Mouse (Mus musculus): Measurements from ENCODE around the gene Pced1b. TPM values are rescaled to one million over a fixed set of nuclear protein-coding genes. Genes with fewer than 3 reads are reported as not detected.

Gene Pced1b
- total and polyA plus RNA-seq, 2 experiments from 2014 or later, result 0.89 to 2.6 TPM

DNA sequence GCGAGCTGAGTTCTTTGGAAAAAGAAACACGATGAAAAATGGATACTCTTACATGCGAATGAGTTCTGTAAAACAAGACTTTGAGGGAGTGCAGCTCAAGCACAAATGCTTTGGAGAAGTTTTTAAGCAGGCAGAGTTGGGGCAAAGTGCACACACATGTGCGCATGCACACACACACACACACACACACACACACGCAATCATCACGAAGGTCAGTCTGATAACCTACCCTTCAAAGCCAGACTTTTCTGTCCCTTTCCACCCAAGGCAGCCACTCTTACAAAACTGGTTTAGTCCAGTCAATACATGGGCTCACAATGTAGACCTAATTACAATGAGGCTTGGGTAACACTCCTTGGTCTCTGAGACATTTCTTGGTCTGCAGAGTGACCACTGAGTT is 12.8 kb upstream of the Pced1b start:
- ATAC-seq (ENCODE audit: insufficient read depth, low read depth) (no peak), DNase-seq (ENCODE audit: low spot score) (no peak)
- Histone ChIP-seq H3K9me3 (replicated peaks; ENCODE audit: control insufficient read depth, low read length) (0 out of 2 replicates have a peak, but pooled peaks cover 11% of the 10 kb centered on the region), H3K4me3 (ENCODE audit: low read depth, low read length) (no peak overlapping the region), H3K4me1 (ENCODE audit: control insufficient read depth, insufficient read depth) (no peaks in the 10 kb centered on the region), H3K36me3 (replicated peaks; ENCODE audit: control insufficient read depth, insufficient read depth, low read length) (no peaks in the 10 kb centered on the region), H3K4me2 (ENCODE audit: low read depth, low read length) (no peak overlapping the region), H3K27ac (ENCODE audit: low read depth) (no peak overlapping the region), H3K27me3 (ENCODE audit: control insufficient read depth, insufficient read depth, low read length) (no peaks in the 10 kb centered on the region), H3K9ac (replicated peaks; ENCODE audit: low read depth, low read length) (no peak overlapping the region)
- WGBS, result 86% methylated on average over 6 of the region's 6 CpGs
- TF ChIP-seq EP300 (IDR thresholded peaks at IDR 0.05; ENCODE audit: low read depth), result no peak
- TF ChIP-seq CTCF (IDR thresholded peaks at IDR 0.05; ENCODE audit: low read depth), result no peak

DNA sequence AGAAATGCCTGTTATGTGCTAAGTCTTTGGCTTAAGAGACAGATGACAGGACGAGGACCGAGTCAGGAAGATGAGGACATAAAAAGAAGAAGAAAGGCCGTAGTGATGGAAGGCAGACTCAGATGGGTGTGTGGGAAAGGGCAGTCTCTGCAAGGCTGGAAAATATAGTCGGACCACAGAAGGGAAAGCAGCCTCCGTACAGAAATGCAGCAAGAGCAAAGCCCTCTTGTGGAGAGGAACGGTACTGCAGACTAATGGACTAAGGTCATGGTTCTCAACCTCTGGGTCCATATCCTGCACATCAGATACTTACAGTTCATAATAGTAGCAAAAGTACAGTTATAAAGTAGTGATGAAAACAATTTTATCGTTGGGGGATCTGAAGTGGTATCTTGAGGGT is 11.7 kb upstream of the Pced1b start:
- ATAC-seq (ENCODE audit: insufficient read depth, low read depth) (no peak; the same call in 1 of the 2 replicates), DNase-seq (ENCODE audit: low spot score) (peak; percentile 49)
- TF ChIP-seq CTCF (IDR thresholded peaks at IDR 0.05; ENCODE audit: low read depth) (peak; percentile 86), EP300 (IDR thresholded peaks at IDR 0.05; ENCODE audit: low read depth) (no peak)
- Histone ChIP-seq H3K4me2 (ENCODE audit: low read depth, low read length) (no peak overlapping the region), H3K27ac (ENCODE audit: low read depth) (no peak overlapping the region), H3K36me3 (replicated peaks; ENCODE audit: control insufficient read depth, insufficient read depth, low read length) (no peaks in the 10 kb centered on the region), H3K4me1 (ENCODE audit: control insufficient read depth, insufficient read depth) (no peaks in the 10 kb centered on the region), H3K4me3 (ENCODE audit: low read depth, low read length) (no peak overlapping the region), H3K9me3 (replicated peaks; ENCODE audit: control insufficient read depth, low read length) (0 out of 2 replicates have a peak, but pooled peaks cover 11% of the 10 kb centered on the region), H3K9ac (replicated peaks; ENCODE audit: low read depth, low read length) (no peak overlapping the region), H3K27me3 (ENCODE audit: control insufficient read depth, insufficient read depth, low read length) (no peaks in the 10 kb centered on the region)
- WGBS, result 20% methylated on average over 7 of the region's 7 CpGs

DNA sequence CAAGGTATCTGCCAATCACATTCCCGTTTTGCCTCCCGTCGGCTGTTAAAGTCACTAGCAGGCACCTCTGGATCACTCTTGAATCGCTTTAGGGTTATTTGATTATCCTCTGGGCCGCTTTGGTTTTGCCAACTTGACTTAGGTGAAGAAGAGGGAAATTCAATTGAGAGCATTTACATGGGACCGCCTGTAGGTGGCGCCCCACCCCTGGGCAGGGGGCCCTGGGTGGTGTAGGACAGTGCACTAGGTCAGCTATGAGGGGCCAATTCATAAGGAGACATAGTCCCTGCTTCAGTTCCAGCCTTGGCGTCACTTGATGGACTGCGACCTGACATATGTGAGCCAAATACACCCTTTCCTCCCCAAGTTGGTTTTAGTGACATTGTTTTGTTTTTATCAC is 10.0 kb upstream of the Pced1b start:
- Histone ChIP-seq H3K9me3 (replicated peaks; ENCODE audit: control insufficient read depth, low read length) (0 out of 2 replicates have a peak, but pooled peaks cover 5% of the 10 kb centered on the region), H3K27ac (ENCODE audit: low read depth) (no peak overlapping the region), H3K4me1 (ENCODE audit: control insufficient read depth, insufficient read depth) (no peaks in the 10 kb centered on the region), H3K36me3 (replicated peaks; ENCODE audit: control insufficient read depth, insufficient read depth, low read length) (no peaks in the 10 kb centered on the region), H3K27me3 (ENCODE audit: control insufficient read depth, insufficient read depth, low read length) (no peaks in the 10 kb centered on the region), H3K4me3 (ENCODE audit: low read depth, low read length) (no peak overlapping the region), H3K4me2 (ENCODE audit: low read depth, low read length) (no peak overlapping the region), H3K9ac (replicated peaks; ENCODE audit: low read depth, low read length) (no peak overlapping the region)
- ATAC-seq (ENCODE audit: insufficient read depth, low read depth), result no peak
- WGBS, result 40% methylated on average over 9 of the region's 9 CpGs
- no peak for DNase-seq (ENCODE audit: low spot score)
- TF ChIP-seq EP300 (IDR thresholded peaks at IDR 0.05; ENCODE audit: low read depth) (no peak), CTCF (IDR thresholded peaks at IDR 0.05; ENCODE audit: low read depth) (peak; percentile 61)

DNA sequence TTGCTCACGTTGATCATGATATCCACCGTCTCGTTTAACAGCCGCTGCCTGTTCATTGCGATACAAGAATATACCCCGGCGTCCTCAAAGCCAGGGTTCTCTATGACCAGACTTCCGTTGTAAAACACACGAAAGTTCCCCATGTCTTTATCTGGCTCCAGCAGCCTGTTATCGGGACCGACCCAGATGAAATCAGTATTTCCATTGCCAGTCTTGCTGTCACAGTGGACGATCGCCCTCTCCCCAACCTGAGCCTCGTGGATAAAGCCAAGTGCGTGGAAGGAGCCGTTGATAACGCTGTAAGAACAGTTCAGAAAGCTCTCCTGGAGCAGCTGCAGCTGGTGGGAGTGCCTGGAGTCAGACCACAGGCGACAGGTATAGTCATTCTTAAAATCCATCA is 1.5 kb upstream of the Pced1b start:
- WGBS, result 58% methylated on average over 18 of the region's 18 CpGs
- Histone ChIP-seq H3K9ac (replicated peaks; ENCODE audit: low read depth, low read length) (no peak overlapping the region), H3K4me3 (ENCODE audit: low read depth, low read length) (no peak overlapping the region), H3K4me2 (ENCODE audit: low read depth, low read length) (peak overlapping the region; percentile 95; the same call in 1 of the 2 replicates), H3K27ac (ENCODE audit: low read depth) (no peak overlapping the region), H3K36me3 (replicated peaks; ENCODE audit: control insufficient read depth, insufficient read depth, low read length) (no peaks in the 10 kb centered on the region), H3K27me3 (ENCODE audit: control insufficient read depth, insufficient read depth, low read length) (peaks cover 28% of the 10 kb centered on the region), H3K4me1 (ENCODE audit: control insufficient read depth, insufficient read depth) (no peaks in the 10 kb centered on the region), H3K9me3 (replicated peaks; ENCODE audit: control insufficient read depth, low read length) (no peaks in the 10 kb centered on the region)
- DNase-seq (ENCODE audit: low spot score), result no peak
- TF ChIP-seq CTCF (IDR thresholded peaks at IDR 0.05; ENCODE audit: low read depth) (no peak), EP300 (IDR thresholded peaks at IDR 0.05; ENCODE audit: low read depth) (no peak)
- no peak for ATAC-seq (ENCODE audit: insufficient read depth, low read depth)

DNA sequence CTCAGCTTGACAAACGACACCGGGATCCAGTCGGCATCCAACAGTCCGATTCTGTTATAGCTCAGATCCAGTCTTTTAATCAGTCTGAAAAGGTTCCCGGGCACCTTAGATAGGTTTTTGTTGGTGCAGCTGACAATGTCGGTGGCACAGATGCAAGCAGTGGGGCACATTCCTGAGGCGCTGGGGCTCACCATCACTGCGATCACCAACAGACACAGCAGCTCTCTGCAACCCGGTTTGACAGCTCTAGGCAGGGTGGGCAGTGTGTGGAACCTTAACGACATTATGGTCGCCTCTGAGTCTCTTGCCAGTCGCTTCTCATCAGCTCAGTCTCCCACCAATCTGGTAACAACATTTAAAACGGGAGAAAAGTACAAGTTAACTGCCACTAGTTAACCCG is 651 bp upstream of the Pced1b start:
- H3K4me1 ChIP-seq (ENCODE audit: control insufficient read depth, insufficient read depth), result no peaks in the 10 kb centered on the region
- H3K4me3 ChIP-seq (ENCODE audit: low read depth, low read length), result peak overlapping the region; percentile 84
- ATAC-seq (ENCODE audit: insufficient read depth, low read depth) (no peak), DNase-seq (ENCODE audit: low spot score) (no peak)
- H3K27ac ChIP-seq (ENCODE audit: low read depth), result no peak overlapping the region
- no peak overlapping the region for H3K9ac ChIP-seq (replicated peaks; ENCODE audit: low read depth, low read length)
- H3K4me2 ChIP-seq (ENCODE audit: low read depth, low read length), result peak overlapping the region; percentile 95
- TF ChIP-seq EP300 (IDR thresholded peaks at IDR 0.05; ENCODE audit: low read depth), result no peak
- no peak for TF ChIP-seq CTCF (IDR thresholded peaks at IDR 0.05; ENCODE audit: low read depth)
- no peaks in the 10 kb centered on the region for H3K9me3 ChIP-seq (replicated peaks; ENCODE audit: control insufficient read depth, low read length)
- H3K36me3 ChIP-seq (replicated peaks; ENCODE audit: control insufficient read depth, insufficient read depth, low read length), result no peaks in the 10 kb centered on the region
- 23% methylated on average over 14 of the region's 14 CpGs for WGBS
- H3K27me3 ChIP-seq (ENCODE audit: control insufficient read depth, insufficient read depth, low read length), result peaks cover 28% of the 10 kb centered on the region

DNA sequence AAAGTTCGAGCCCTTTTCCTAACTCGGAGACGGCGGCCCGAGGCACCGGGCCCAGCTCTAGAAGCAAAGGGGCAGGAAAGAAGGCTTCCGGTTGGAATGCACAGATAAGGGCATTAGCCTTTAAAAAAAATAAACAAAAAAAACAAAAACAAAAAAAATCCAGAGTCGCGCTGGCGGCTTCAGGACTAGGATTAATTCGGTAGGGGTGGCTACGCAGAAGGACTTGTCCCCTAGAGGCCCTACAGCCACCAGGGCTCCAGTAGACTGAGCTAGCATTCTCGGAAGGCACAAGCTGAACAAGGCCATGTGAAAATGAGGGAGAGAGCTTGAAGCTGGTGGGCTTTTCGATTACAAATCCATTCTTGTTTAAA is 869 bp downstream of the Pced1b start:
- Histone ChIP-seq H3K4me2 (ENCODE audit: low read depth, low read length) (peak overlapping the region; percentile 95), H3K27me3 (ENCODE audit: control insufficient read depth, insufficient read depth, low read length) (peaks cover 28% of the 10 kb centered on the region), H3K4me1 (ENCODE audit: control insufficient read depth, insufficient read depth) (no peaks in the 10 kb centered on the region), H3K9me3 (replicated peaks; ENCODE audit: control insufficient read depth, low read length) (no peaks in the 10 kb centered on the region), H3K36me3 (replicated peaks; ENCODE audit: control insufficient read depth, insufficient read depth, low read length) (no peaks in the 10 kb centered on the region), H3K9ac (replicated peaks; ENCODE audit: low read depth, low read length) (peak overlapping the region; percentile 79), H3K4me3 (ENCODE audit: low read depth, low read length) (peak overlapping the region; percentile 84), H3K27ac (ENCODE audit: low read depth) (peak overlapping the region; percentile 85)
- TF ChIP-seq EP300 (IDR thresholded peaks at IDR 0.05; ENCODE audit: low read depth) (no peak), CTCF (IDR thresholded peaks at IDR 0.05; ENCODE audit: low read depth) (no peak)
- peak; percentile 27 for DNase-seq (ENCODE audit: low spot score)
- peak; percentile 47 for ATAC-seq (ENCODE audit: insufficient read depth, low read depth)
- WGBS, result 3% methylated on average over 14 of the region's 14 CpGs
